Mouse (Mus musculus) bone marrow, adult 2 months (tissue): ENCODE measurements around the gene Gm5134.

ENCODE experiments used
- CTCF ChIP-seq: fragments of 200-500 bp; IDR thresholded peaks from 2 replicates; pipeline ENCODE4 v1.5.1; 2011; ENCODE audit warnings: low read length, control low read depth; ENCODE audit not compliant: control insufficient read depth, insufficient read depth
- POLR2A ChIP-seq: fragments of 200-500 bp; IDR thresholded peaks from 2 replicates; pipeline ENCODE4 v1.6.1; 2011; ENCODE audit warnings: low read depth, mild to moderate bottlenecking, control low read depth, low read length, borderline replicate concordance; ENCODE audit not compliant: control insufficient read depth

DNA sequence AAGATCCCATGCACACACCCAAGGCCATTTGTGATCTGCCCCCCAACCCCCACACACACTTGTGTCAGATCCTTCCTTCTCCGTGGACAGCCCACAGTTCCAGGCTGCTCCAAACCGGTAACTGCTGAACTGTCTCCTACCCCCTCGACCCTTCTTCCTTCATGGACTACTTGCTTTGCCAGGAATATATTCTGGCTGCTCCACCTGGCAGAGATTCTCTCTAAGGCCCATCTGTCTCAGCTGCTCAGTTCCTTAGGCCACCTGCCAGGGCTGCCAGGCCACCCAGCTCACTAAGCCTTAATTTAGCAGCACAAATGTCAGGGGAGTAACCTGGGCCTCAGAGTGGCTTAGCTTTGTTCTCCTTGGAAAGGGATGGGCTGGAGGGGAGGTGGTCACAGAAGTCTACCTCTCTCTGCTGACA is 47.8 kb downstream of the Gm5134 start:
- TF ChIP-seq POLR2A, result no peak
- no peak for TF ChIP-seq CTCF
